Mouse (Mus musculus) ES-Bruce4 (cell line): Measurements from ENCODE around the gene Dnajb14.

Experiments
- CTCF ChIP-seq: IDR thresholded peaks from one replicate; pipeline ENCODE4 v1.8.1; 2011; ENCODE audit warnings: low read depth, low read length
- EP300 ChIP-seq: IDR thresholded peaks from 2 replicates; pipeline ENCODE4 v1.6.1; 2011; ENCODE audit warnings: low read depth, low read length; ENCODE audit not compliant: insufficient read depth
- POLR2A ChIP-seq: IDR thresholded peaks from one replicate; pipeline ENCODE4 v1.8.1; 2011; ENCODE audit warnings: low read length; ENCODE audit not compliant: insufficient read depth

DNA sequence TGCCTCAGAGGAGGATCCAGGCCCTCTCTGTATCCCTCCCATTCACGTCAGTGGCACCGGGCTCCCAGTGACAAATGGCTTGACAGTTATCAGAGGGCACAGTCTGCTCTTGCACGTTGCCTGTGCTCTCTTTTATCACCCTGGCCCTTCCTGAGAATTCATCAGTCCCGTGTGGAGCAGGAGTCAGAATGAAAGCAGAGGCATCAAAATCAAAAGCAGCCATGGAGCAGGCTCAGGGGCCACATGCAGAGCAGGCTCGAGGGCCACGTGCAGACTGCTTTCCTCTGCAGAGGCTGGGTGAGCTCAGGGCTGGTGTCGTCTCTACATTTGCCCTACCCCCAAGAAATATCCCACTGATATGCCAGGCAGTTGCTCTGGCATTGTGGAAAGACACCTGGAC lies 84.3 kb downstream of the Dnajb14 start:
- no peak for TF ChIP-seq POLR2A
- no peak for TF ChIP-seq CTCF
- TF ChIP-seq EP300 = no peak
